Mouse (Mus musculus) forebrain, postnatal 0 days (tissue): ENCODE data around the gene Arhgap31. TPM values are rescaled to one million over a fixed set of nuclear protein-coding genes. Genes with fewer than 3 reads are reported as not detected.

ENCODE experiments used
- ATAC-seq: fragments of 200-750 bp; cut with Nextera tagmentation; 2 replicates; pipeline ENCODE4 v1.8.0; 2017; ENCODE audit warnings: mild to moderate bottlenecking, moderate library complexity
- DNase-seq: peaks from one replicate; pipeline ENCODE4 v3.0.0-alpha.2; 2015
- H3K27ac ChIP-seq: fragments of 300-500 bp; sonication (generic); 2 replicates; pipeline ENCODE4 v1.5.1; 2014; ENCODE audit warnings: low read depth, mild to moderate bottlenecking, antibody characterized with exemption, low read length, moderate library complexity, mixed read lengths
- H3K27me3 ChIP-seq: fragments of 300-500 bp; sonication (generic); 2 replicates; pipeline ENCODE4 v1.6.1; 2014; ENCODE audit warnings: mild to moderate bottlenecking, low read length, mixed read lengths; ENCODE audit not compliant: insufficient read depth
- H3K36me3 ChIP-seq: fragments of 300-500 bp; sonication (generic); 2 replicates; pipeline ENCODE4 v1.6.1; 2014; ENCODE audit warnings: mild to moderate bottlenecking, moderate library complexity; ENCODE audit not compliant: insufficient read depth
- H3K4me1 ChIP-seq: fragments of 300-500 bp; sonication (generic); 2 replicates; pipeline ENCODE4 v1.6.1; 2014; ENCODE audit warnings: antibody characterized with exemption; ENCODE audit not compliant: insufficient read depth
- H3K4me2 ChIP-seq: fragments of 300-500 bp; sonication (generic); 2 replicates; pipeline ENCODE4 v1.6.1; 2014; ENCODE audit warnings: low read depth, mild to moderate bottlenecking, moderate library complexity
- H3K4me3 ChIP-seq: fragments of 300-500 bp; sonication (generic); 2 replicates; pipeline ENCODE4 v1.5.1; 2014; ENCODE audit warnings: low read depth, low read length, mixed read lengths
- H3K9ac ChIP-seq: fragments of 300-500 bp; sonication (generic); 2 replicates; pipeline ENCODE4 v1.6.1; 2014; ENCODE audit warnings: mild to moderate bottlenecking
- H3K9me3 ChIP-seq: fragments of 300-500 bp; sonication (generic); 2 replicates; pipeline ENCODE4 v1.6.1; 2016; ENCODE audit warnings: low read length
- CTCF ChIP-seq: sonication (generic); IDR thresholded peaks from 2 replicates; pipeline ENCODE4 v1.5.1; 2016; ENCODE audit warnings: antibody characterized with exemption, control low read depth, low read depth
- WGBS: fragments of 180-500 bp; shearing (Covaris S2); extraction: QIAGEN DNeasy Blood & Tissue Kit; methylation state at CpG from one replicate; pipeline ENCODE4 v1.1.7; 2014; 5-methylcytosine and 5-hydroxymethylcytosine counted together
- polyA plus RNA-seq: library from polyadenylated mRNA; unstranded; fragments of >200 nt; fragmentation: Nextera tagmentation; extraction: Ambion mirVana; gene quantifications from 2 replicates; pipeline ENCODE4 v1.2.1, GENCODE M21; 2015
- total RNA-seq: library from RNA; depleted of rRNA; stranded (reverse); fragments of >200 nt; gene quantifications from 2 replicates; pipeline ENCODE4 v1.2.3, GENCODE M21; 2014

The Arhgap31 gene
- total and polyA plus RNA-seq, 2 experiments from 2014 or later, result 2.4 to 9.6 TPM

DNA sequence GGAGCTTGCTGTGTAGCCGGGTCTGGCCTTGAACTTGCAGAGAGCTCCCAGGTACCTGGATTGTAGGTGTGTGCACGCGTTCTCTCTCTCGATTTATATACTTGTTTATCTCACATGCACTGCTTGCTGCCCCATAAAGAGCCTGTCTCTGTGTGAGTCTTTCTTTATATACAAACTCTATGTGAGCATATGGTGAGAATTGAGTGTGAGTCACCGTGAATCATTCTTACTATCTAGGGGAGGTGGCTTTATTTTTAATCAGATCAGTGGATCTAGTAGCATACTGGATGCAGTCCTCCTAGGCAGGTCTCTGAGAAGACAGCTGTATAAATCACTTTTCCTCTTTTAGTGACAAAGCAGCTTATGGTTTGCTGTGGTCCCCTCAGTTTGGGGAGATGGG, 144.9 kb downstream of the Arhgap31 start:
- H3K4me2 ChIP-seq, result no peak overlapping the region
- peaks cover 35% of the 10 kb centered on the region for H3K36me3 ChIP-seq
- peaks cover 7% of the 10 kb centered on the region for H3K4me1 ChIP-seq
- WGBS, result 97% methylated on average over 5 of the region's 5 CpGs
- no peak for TF ChIP-seq CTCF
- H3K27ac ChIP-seq, result no peak overlapping the region
- DNase-seq (no peak), ATAC-seq (no peak)
- H3K9me3 ChIP-seq, result no peaks in the 10 kb centered on the region
- no peaks in the 10 kb centered on the region for H3K27me3 ChIP-seq
- H3K9ac ChIP-seq, result no peak overlapping the region
- no peak overlapping the region for H3K4me3 ChIP-seq

DNA sequence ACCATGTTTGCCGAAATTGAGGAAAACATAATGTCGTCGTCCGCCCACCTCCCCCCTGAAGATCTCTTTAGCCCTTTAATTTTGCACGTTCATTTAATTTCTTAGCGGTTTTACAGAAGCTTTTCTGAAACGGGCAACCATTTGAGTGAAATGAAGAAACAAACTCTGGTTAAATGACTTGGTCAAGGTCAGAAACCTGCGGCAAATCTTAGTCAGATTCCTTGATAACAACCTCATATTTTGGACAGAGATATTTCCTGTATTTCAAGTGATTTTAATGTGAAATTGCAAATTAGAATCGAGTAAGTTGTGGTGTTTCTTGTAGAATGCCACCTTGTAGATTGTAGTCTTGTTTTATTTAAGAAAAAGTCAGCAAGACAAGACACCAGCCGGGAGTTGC, 149.6 kb downstream of the Arhgap31 start:
- Histone ChIP-seq H3K4me1 (peaks cover 7% of the 10 kb centered on the region), H3K27ac (no peak overlapping the region; the same call in 1 of the 2 replicates), H3K9ac (peak overlapping the region; percentile 74), H3K4me3 (peak overlapping the region; percentile 71), H3K9me3 (no peaks in the 10 kb centered on the region), H3K4me2 (peak overlapping the region; percentile 77), H3K36me3 (peaks cover 11% of the 10 kb centered on the region), H3K27me3 (peaks cover 4% of the 10 kb centered on the region; the same call in 1 of the 2 replicates)
- no peak for DNase-seq
- ATAC-seq, result no peak
- 42% methylated on average over 10 of the region's 10 CpGs for WGBS
- no peak for TF ChIP-seq CTCF

DNA sequence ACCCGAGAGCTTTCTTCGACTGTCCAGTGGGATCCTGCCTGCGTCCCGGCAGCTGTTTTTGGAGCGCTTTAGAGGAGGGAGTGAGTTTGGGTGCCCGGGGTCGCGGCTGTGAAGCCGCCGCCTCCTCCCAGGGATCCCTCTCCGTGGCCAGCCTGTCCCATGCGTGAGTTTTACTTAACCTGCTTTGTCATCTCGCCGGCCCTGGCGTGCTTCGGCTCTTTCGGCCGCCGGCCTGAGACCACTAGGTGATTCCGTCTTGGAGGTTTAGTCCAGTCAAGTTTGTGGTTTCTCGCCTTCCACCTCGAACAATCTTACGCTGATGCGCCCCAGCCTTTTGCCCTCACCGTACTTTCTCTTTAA, 150.1 kb downstream of the Arhgap31 start:
- DNase-seq (no peak), ATAC-seq (peak; percentile 67)
- Histone ChIP-seq H3K9ac (peak overlapping the region; percentile 74), H3K9me3 (no peaks in the 10 kb centered on the region), H3K27ac (peak overlapping the region; percentile 78), H3K27me3 (peaks cover 4% of the 10 kb centered on the region; the same call in 1 of the 2 replicates), H3K4me2 (peak overlapping the region; percentile 77), H3K4me3 (peak overlapping the region; percentile 71), H3K4me1 (peaks cover 7% of the 10 kb centered on the region), H3K36me3 (peaks cover 6% of the 10 kb centered on the region)
- TF ChIP-seq CTCF, result no peak
- under 1% methylated on average over 25 of the region's 25 CpGs for WGBS

DNA sequence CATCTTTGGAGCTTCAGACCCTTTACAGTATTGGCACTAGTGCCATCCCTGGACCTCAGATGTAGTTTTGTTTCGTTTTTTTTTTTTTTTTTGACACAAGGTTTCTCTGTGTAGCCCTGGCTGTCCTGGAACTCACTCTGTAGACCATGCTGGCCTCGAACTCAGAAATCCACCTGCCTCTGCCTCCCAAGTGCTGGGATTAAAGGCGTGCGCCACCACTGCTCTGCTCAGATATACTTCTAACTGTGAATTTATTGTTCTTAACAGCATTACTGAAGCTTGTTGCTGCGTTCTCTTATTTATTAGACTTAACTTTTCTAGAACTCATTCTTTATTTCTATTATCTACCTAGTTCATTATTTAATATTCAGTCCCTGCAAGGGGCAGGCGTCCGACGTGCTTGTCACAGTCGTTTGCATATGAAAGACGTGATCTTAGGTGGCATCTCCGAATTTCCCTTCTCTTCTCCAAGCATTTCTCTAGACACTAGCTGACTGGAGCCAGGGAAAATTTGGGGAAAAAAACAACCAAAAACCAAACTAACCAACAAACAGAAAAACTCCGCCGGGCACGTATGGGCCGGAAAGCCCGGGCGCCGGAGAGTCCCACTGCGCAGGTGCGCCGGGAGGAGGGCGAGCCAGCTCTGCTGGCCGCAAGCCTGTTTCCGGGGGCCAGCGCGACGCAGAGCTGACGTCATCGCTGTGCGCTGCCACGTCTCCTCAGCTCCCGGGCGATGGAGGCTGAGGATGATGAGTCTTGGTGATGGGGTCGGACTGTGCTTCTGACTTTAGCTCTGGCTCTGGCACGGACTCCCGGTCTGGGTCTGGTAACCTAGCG, 150.7 kb downstream of the Arhgap31 start:
- no peak for TF ChIP-seq CTCF
- WGBS, result 7% methylated on average over 37 of the region's 37 CpGs
- H3K4me1 ChIP-seq, result peaks cover 7% of the 10 kb centered on the region

DNA sequence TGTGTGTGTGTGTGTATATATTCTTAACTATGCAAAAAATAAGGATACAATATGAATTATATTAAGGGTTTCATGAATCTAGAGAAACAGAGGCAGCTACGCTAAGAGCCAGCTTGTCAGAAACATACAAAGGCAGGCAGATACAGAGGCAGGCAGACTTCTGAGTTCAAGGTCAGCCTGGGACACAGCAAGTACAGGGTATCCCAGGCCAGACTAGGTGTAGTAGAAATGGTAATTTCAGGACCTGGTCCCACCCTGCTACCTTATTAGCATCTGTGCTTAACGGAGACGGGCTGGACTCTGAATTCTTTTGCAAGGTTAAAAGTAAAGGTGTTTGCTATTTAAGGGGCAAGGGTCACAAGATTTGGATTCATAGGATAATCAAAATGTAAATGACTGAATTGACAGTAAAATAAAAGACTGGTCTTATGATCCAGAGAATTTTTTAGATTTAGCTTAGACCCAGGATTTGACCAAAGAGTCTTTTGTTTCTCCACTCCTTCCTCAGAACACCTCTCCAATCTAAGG, 154.8 kb downstream of the Arhgap31 start, which contains the start of gene Tmem39a:
Gene Tmem39a (plus strand): TSS at position 478 of the 528 bp plus-strand sequence.
- Histone ChIP-seq H3K4me3 (no peak within 1 kb of the TSS), H3K9ac (no peak within 1 kb of the TSS), H3K27me3 (peaks cover 8% of the 10 kb centered on the region), H3K4me1 (no peaks in the 10 kb centered on the region), H3K9me3 (no peaks in the 10 kb centered on the region), H3K27ac (no peak within 1 kb of the TSS), H3K4me2 (no peak within 1 kb of the TSS), H3K36me3 (no peaks in the 10 kb centered on the region)
- no peak for ATAC-seq
- WGBS, result 83% methylated on average over 3 of the region's 3 CpGs
- DNase-seq, result no peak
- no peak for TF ChIP-seq CTCF

More for the DNA sequence above, 150.7 kb downstream of the Arhgap31 start:
- Histone ChIP-seq H3K9ac (peak overlapping the region; percentile 74), H3K27ac (peak overlapping the region; percentile 78), H3K4me3 (peak overlapping the region; percentile 71), H3K4me2 (peak overlapping the region; percentile 77), H3K27me3 (peaks cover 4% of the 10 kb centered on the region; the same call in 1 of the 2 replicates), H3K9me3 (no peaks in the 10 kb centered on the region), H3K36me3 (peaks cover 3% of the 10 kb centered on the region; the same call in 1 of the 2 replicates)
- ATAC-seq (peak; percentile 98), DNase-seq (peak; percentile 99)

DNA sequence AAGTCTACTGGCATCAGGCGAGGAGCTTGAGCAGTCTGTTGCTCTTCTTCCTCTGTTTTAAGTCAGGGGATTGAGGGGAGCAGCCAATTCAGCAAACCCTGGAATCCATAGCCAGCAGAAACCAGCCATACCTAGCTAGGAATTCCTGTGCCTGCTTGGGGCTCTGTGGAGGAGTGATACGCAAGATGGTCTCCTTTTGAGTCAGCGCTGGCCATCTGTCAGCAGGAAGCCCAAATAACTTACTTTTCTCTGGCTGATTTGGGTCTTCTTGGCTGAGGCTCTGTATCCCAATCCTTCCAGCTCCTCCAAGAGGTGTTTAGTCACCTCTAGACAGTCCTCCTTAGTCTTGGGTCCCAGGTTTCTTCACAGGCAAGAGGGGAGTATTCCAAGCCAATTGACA, 157.1 kb downstream of the Arhgap31 start:
- Histone ChIP-seq H3K36me3 (no peaks in the 10 kb centered on the region), H3K9me3 (no peaks in the 10 kb centered on the region), H3K4me3 (no peak overlapping the region), H3K9ac (no peak overlapping the region), H3K27ac (no peak overlapping the region), H3K27me3 (peaks cover 10% of the 10 kb centered on the region), H3K4me1 (no peaks in the 10 kb centered on the region), H3K4me2 (no peak overlapping the region)
- DNase-seq (no peak), ATAC-seq (no peak)
- no peak for TF ChIP-seq CTCF
- WGBS, result 84% methylated on average over 3 of the region's 3 CpGs
